Mouse (Mus musculus) thymus, postnatal 36 days (tissue): ENCODE measurements around the gene Zfp423.

Experiments
- DNase-seq, 2 experiments: peaks; one replicate each; pipeline ENCODE4 v3.0.0; 2022; ENCODE audit warnings: mixed read lengths in 2 of 2

Gene Zfp423

GRCm38 (mm10) chr8:87959320-87959920 lies at the start of gene Zfp423:
Zfp423 (minus strand) TSS chr8:87959595.
- no peak for DNase-seq

DNA sequence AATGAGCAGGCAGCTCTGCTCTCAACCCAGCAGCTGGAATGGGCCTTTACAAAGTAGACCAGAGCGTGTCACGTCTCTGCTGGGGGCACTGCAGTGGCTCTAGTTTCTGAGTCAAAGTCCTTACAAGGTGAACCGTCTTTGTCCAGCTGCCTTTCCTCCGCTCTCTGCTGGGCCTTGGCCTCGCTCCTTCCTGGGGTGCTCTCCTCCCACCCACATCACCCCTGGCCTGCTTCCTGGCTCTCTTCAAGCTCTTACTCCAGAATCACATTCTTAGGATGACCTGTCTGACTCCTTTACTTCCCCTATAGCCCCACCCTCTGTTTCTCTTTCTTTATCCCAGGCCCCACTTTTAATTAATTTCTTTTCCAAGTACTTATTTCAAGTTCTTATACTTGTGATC lies 47.4 kb upstream of the Zfp423 start:
- DNase-seq, result no peak

GRCm38 (mm10) chr8:87984778-87985177 lies 25.4 kb upstream of the Zfp423 start:
- DNase-seq, result no peak

DNA sequence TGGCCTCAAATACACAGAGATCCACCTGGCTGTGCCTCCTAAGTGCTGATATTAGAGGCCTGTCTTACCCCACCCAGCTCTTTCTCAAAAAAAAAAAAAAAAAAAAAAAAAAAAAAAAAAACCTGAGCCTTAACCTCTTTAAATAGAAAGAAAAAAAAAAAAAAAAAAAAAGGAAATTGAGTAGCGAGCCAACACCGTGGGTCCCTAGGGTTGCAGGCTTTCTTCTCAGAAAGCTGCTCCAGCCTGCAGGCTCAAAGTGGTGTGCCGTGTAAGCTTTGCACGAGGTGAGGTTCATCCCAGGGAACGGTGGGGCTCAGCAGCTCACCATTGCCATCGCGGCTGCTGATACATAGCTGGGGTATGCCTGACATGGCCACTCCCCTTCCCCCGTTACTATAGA lies 24.6 kb upstream of the Zfp423 start:
- DNase-seq, result no peak

GRCm38 (mm10) chr8:87982936-87983335 lies 23.5 kb upstream of the Zfp423 start:
- no peak for DNase-seq

- no peak for DNase-seq
Observed at GRCm38 (mm10) chr8:87975466-87975809, 16.0 kb upstream of the Zfp423 start.

DNA sequence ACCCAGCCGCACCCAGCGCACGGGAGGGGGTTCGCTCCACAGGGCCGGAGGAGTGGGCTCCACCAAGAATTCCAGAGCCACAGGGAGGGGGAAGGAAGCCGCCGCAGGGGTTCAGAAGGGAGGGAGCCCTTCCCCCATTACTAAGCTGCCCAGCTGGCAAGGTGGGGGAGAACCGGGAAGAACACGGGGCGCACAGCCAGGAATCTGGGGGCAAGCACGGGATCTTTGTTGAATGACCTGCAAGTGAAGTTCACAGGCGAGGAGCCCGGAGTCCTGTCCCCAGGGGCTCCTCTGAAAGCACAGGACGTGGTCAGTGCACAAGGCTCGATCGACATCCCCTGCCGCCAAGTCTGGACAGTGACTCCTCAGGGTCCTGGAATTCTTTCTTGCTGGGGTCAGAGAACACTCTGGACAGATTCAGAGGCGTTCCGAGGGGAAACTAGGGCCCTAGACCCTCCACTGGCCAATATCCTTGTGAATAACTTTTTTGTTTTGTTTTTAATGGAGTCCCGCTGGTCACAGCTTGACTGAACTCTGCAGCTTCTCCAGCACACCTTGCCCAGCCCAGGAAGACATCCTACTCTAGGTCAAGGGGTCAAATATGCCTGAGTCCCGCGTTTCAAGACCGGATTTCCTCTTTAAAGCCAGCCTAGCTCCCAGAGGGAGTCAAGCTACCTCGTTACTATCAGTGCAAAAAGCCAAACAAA lies 15.5 kb upstream of the Zfp423 start:
- no peak for DNase-seq

- no peak for DNase-seq
Observed at GRCm38 (mm10) chr8:87974122-87974758, 14.8 kb upstream of the Zfp423 start.

- DNase-seq, result no peak
Observed at GRCm38 (mm10) chr8:87967866-87968620, 8.6 kb upstream of the Zfp423 start.

- DNase-seq, result no peak
Observed at GRCm38 (mm10) chr8:87967057-87967820, 7.8 kb upstream of the Zfp423 start.

DNA sequence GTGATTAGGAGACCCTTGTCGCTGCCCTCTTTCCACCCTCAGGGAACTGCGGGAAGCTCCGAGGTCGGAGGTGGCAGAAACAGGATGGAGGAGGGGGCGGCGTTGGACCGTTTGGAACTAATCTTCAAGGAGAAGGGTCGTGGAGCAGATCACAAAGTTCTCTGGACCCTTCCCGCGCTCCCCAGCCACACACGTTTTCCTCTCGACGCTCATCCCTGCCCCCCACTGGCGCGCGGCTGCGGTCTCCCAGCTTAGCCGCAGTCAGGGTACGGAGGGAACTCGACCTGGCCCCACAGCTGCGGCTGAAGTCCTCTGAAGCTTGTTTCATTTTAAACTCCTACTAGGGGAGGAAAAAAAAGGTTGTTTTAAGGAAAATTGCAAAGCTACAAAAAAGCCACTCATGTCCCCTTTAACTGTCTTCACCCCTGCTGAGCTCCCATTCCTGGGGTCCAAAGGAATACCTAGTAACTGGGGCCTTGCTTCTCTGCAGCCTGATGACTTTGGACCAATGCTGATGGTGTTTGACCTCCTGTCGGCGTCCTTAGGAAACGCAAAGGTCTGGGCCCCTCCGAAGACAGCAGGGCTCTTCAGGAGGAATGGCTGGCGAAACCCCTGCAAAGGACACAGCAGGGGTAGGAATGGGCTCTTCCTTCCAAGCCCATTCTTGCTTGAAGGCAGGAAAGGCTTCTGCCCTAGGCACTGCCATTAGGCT lies 3.3 kb upstream of the Zfp423 start:
- no peak for DNase-seq

DNA sequence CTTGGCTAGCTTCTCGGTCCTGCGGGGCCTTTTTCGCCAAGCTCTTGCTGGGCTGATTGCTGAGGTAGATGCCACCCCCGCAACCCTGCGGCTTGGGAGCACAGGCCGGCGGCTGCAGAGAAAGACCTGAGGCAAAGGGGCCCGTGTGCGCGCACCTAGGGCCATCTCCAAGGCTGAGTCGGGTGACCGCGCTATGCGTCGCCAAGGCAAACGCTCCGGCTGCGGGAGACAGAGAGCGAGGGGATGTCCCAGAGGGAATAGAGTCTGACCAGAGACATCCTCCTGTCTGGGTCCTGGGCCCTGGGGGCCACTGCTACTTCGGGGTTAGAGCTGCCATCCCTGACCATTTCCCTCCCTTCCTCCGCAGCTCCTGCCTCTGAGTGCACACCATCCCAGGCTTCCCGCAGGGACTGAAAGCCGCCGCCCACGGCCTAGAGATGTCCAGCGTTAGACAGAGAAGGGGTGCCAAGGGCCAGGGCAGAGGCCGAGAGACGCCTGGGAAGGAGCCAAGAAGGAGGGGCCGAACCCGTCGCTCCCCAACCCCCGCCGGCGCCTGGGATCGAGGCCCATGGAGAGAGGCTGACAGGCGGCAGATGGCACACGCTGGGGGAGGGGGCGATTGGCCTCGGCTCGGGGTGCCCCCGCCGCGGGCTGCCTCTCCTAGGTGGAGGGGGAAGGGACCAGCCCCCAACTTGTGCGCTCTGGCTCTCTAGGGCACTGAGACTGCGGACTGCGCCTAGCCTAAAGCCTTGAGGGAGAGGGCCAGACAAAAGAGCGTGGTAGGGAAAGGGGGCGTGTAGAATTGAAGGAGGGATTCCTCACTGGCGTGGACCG lies 2.5 kb upstream of the Zfp423 start:
- peak in 1 of 2 experiments; percentile 5 for DNase-seq

GRCm38 (mm10) chr8:87961108-87961507 lies 1.7 kb upstream of the Zfp423 start:
- DNase-seq, result peak in 1 of 2 experiments; percentile 7

DNA sequence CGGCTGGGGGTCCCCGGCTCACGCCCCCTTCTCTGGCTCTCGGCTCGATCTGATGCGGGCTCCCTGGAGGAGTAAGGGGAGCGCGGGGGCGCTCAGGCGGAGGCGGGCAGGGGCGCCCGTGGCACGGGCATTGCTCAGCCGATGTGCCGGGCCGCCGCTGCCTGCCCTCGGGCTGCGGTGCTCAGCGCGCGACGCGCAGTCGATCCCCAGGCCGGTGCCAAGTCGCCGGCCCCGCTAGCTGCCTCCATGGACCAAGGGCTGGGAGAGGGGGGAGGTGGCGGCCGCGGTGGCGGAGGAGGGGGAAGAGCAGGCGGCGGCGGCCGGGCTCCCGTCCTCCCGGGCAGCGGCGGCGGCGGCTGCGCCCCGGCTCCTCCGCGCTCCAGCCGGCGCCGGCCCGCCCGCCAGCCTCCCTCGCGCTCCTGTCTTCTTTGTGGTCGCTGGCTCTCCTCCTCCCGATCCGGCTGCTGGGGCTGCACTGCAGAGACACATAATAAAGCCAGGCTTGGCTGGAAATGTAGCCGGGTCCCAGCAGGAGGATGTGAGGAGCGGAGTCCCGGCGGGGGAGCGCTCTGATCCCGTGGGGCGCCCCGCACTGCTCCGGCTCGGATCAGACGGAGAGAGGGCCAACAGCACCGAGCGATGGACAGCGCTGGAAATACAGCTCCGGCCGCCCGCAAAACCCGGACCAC lies 810 bp upstream of the Zfp423 start:
- DNase-seq, result peak in 1 of 2 experiments; percentile 7

- DNase-seq, result peak in 1 of 2 experiments; percentile 13
Observed at GRCm38 (mm10) chr8:87958451-87959319, 710 bp downstream of the Zfp423 start.

DNA sequence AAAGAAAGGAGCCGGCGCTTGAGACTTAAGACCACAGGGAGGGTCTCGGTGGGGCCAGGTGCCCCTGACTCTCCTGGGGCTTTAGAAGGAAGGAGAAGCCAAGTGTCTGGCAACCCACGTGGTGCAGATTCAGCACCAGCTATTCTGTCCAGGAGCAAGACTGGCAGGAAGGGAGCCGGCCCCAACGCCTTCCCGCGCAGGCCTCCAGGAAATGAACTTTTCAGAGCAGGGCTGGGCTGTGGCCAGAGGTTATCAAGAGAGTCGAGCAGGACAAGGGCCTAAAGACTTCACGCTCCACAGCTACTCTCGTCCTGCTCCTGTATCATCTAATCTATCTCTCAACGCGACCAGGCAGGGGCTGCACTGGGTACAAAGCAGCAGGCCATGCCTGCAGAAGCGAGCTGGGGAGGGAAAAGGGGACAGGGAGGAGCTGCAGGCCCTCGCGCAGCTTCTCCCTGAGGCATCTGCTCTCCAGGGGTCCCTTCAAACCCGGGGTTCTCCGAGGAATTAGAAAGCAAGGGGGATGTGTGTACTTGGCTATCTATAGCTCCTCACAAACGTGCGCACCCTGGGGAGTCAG lies 1.4 kb downstream of the Zfp423 start:
- DNase-seq, result no peak

GRCm38 (mm10) chr8:87956001-87956400 lies 3.4 kb downstream of the Zfp423 start:
- DNase-seq, result no peak

DNA sequence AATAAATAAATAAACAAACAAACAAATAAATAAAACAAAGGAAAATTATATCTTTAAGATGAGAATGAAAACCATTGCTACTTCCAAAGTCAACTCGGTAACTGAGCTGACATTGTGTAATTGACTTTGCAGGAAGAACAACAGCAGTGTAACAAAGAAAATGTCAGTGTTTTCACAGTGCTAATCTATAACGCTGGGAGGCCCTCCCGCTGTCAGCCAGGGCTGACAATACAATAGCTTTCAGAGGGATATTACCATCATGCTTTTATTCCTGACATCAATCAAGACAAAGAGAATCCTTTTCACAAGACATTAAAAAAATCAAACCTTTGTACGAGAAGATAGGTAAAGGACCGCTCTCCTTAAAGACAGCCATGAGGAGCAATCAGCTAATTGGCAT lies 5.9 kb downstream of the Zfp423 start:
- DNase-seq, result no peak

GRCm38 (mm10) chr8:87952298-87952697 lies 7.1 kb downstream of the Zfp423 start:
- no peak for DNase-seq
